Mouse (Mus musculus): ENCODE results near the gene Zfp687. TPM values are rescaled to one million over a fixed set of nuclear protein-coding genes. Genes with fewer than 3 reads are reported as not detected.

Gene Zfp687
- total RNA-seq (2023): 10 to 100 TPM; 59.3 to 65.1 TPM

GRCm38 (mm10) chr3:95015337-95015872 lies at the start of gene Zfp687:
Gene Zfp687 (minus strand): TSS chr3:95015448.

GRCm38 (mm10) chr3:95042166-95042837 lies 27.1 kb upstream of the Zfp687 start, which contains the start of gene Psmd4:
Gene Psmd4 (minus strand): TSS chr3:95042614.

DNA sequence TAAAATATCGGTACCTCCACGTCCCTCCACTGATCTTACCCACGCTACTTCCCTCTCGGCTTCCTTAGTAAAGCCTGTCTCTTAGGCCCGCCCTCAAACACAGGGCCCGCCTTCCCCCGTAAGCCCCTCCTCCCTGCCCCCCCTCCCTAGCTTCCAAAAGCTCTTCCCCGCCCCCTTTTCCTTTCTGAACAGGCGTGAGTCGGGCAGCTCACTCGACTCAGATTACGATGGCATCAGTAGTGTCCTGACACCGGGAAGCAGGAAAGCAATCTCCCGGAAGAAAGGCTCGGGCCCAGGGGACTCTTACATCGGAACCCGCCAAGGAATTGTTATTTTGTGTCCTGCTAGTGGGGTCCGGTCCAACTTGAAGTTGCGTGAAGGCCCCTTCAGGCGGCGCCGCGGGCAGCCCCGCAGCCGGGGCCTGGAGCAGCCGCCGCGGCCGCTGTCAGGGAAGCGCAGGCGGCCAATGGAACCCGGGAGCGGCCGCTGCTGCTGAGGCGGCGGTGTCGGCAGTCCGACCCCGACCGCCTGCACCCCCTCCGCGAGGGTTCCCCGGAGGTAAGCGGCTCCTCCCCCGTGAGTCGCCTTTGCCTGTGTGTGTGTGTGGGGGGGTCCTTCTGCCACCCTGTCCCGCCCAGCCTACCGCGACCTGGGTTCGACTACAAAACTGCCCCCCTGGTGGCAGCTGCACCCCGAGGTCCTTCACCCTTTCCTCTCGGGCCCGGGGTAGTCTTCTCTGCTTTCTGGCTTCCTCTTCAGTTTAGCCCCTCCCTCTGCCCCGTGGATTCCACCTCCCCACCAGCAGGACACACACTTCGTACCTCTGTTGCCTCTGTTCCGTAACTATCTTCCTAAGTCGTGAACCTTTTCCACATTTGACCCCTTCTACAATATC lies 40.5 kb downstream of the Zfp687 start, which contains the start of gene Pi4kb:
TSS of gene Pi4kb (plus strand) at position 204 of the 895 bp plus-strand sequence.

Other genes starting within 250 kb of the Zfp687 start
- gene Cgn, start 229.0 kb downstream of the Zfp687 start, total RNA-seq (2023): 1 to 10 TPM; 6.6 to 7.3 TPM
- gene Pogz, start 177.9 kb downstream of the Zfp687 start, total RNA-seq (2023): 100 to 1,000 TPM in 1 of 2 experiments, 10 to 100 TPM in 1; 90.8 to 103 TPM
- 100 to 1,000 TPM; 197 to 231 TPM for gene Psmb4, start 128.5 kb downstream of the Zfp687 start, total RNA-seq (2023)
- 1 to 10 TPM; 2.8 to 3.1 TPM for gene Selenbp1, start 82.4 kb downstream of the Zfp687 start, total RNA-seq (2023)
- gene Rfx5, start 61.4 kb downstream of the Zfp687 start, total RNA-seq (2023): 100 to 1,000 TPM; 124 to 129 TPM
- gene Pi4kb, start 40.7 kb downstream of the Zfp687 start, total RNA-seq (2023): 10 to 100 TPM; 80.9 to 85.0 TPM
- 100 to 1,000 TPM; 116 to 124 TPM for gene Psmd4, start 27.2 kb upstream of the Zfp687 start, total RNA-seq (2023)
- 10 to 100 TPM; 38.6 to 42.9 TPM for gene Pip5k1a, start 91.5 kb upstream of the Zfp687 start, total RNA-seq (2023)
- gene Vps72, start 95.6 kb upstream of the Zfp687 start, total RNA-seq (2023): 10 to 100 TPM; 65.6 to 66.7 TPM
- gene Tmod4, start 109.0 kb upstream of the Zfp687 start, total RNA-seq (2023): 1 to 10 TPM; 1.4 to 2.9 TPM
- 10 to 100 TPM; 78.0 to 81.5 TPM for gene Scnm1, start 118.6 kb upstream of the Zfp687 start, total RNA-seq (2023)
- gene Lysmd1, start 118.6 kb upstream of the Zfp687 start, total RNA-seq (2023): 10 to 100 TPM in 1 of 2 experiments, 1 to 10 TPM in 1; 9.6 to 10.1 TPM
- 10 to 100 TPM; 45.4 to 56.4 TPM for gene Tnfaip8l2, start 126.9 kb upstream of the Zfp687 start, total RNA-seq (2023)
- 1 to 10 TPM in 1 of 2 experiments, under 1 TPM in 1; 0.41 to 1.2 TPM for gene Sema6c, start 145.0 kb upstream of the Zfp687 start, total RNA-seq (2023)
- 10 to 100 TPM; 89.1 to 90.6 TPM for gene Gabpb2, start 202.5 kb upstream of the Zfp687 start, total RNA-seq (2023)
- 100 to 1,000 TPM; 225 to 246 TPM for gene Cdc42se1, start 213.3 kb upstream of the Zfp687 start, total RNA-seq (2023)
- gene Mllt11, start 216.7 kb upstream of the Zfp687 start, total RNA-seq (2023): 1 to 10 TPM; 8.9 to 9.2 TPM
- gene Gm128, start 226.2 kb upstream of the Zfp687 start, total RNA-seq (2023): under 1 TPM in 1 of 2 experiments, not detected in 1; 0.70 TPM
- gene Bnipl, start 235.7 kb upstream of the Zfp687 start, total RNA-seq (2023): not detected

Measured in B cell, adult 67 days (primary cell).